Mouse (Mus musculus): ENCODE measurements at regions not wholly inside any gene's neighbourhood (a gene's known extent, or its start where the extent isn't known, plus 50 kb on each side); places are given as distances from the start of the nearest gene placed in this dataset.

GRCm38 (mm10) chr16:74517374-74517773 is 105.7 kb upstream of the Robo2 start:
- no peaks in the 10 kb centered on the region for H3K27me3 ChIP-seq (ENCODE audit: control insufficient read depth, insufficient read depth, low read length)
- no peaks in the 10 kb centered on the region for H3K4me1 ChIP-seq (ENCODE audit: control insufficient read depth, insufficient read depth, low read length)
- H3K9ac ChIP-seq (ENCODE audit: low read length): no peak overlapping the region
- H3K4me2 ChIP-seq: no peak overlapping the region
- no peak overlapping the region for H3K27ac ChIP-seq (ENCODE audit: low read depth, low read length)
- WGBS: 91% methylated on average over 4 of the region's 4 CpGs
- H3K36me3 ChIP-seq (ENCODE audit: control insufficient read depth, insufficient read depth, low read length): no peaks in the 10 kb centered on the region
- DNase-seq (ENCODE audit: low spot score, missing footprints) (no peak), ATAC-seq (ENCODE audit: low FRiP score) (no peak)
- no peaks in the 10 kb centered on the region for H3K9me3 ChIP-seq (ENCODE audit: control insufficient read depth, low read length)
- no peak overlapping the region for H3K4me3 ChIP-seq (ENCODE audit: low read depth, low read length)

DNA sequence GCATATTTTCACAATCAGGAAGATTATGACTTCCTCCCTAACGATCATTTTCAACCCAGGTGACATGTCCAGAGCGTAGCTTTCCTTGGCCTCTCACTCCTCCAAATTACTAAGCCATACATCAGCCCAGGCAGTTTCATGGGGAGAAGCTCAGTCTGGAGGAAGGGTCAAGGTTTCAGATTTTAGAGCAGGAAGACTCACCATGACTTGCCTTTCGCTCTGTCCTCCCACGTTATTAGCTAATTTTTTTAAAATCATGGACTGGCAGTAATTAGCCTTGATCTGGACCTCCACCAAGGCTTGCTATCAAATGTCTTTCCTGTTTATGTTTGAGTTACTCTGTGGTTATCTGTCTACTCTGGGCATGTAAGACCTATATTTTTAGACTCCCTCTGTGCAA is 102.9 kb upstream of the Robo2 start:
- WGBS: 80% methylated on average over 4 of the region's 4 CpGs

DNA sequence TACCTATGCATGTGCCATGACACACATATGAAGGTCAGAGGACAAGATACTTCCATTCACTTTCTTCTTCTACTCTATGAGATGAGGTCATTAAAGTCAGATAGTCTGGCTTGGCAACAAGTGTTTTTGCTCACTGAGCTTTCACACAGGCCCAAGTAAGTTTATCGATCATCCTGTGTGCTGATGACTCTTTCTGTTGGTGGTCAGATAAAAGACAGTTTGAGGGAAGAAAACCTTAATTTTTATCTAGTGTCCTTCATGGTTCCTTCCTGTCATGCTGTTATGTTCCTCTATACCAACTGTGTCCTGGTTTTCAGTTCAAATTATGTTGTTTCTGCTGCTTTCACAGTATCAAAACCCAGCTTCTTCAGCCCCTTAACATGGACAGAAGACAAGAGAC is 98.8 kb upstream of the Robo2 start:
- ATAC-seq (ENCODE audit: low FRiP score): no peak
- Histone ChIP-seq H3K9ac (ENCODE audit: low read length) (no peak overlapping the region), H3K9me3 (ENCODE audit: control insufficient read depth, low read length) (no peaks in the 10 kb centered on the region), H3K4me2 (no peak overlapping the region), H3K4me3 (ENCODE audit: low read depth, low read length) (no peak overlapping the region), H3K27ac (ENCODE audit: low read depth, low read length) (no peak overlapping the region), H3K36me3 (ENCODE audit: control insufficient read depth, insufficient read depth, low read length) (no peaks in the 10 kb centered on the region), H3K4me1 (ENCODE audit: control insufficient read depth, insufficient read depth, low read length) (no peaks in the 10 kb centered on the region), H3K27me3 (ENCODE audit: control insufficient read depth, insufficient read depth, low read length) (no peaks in the 10 kb centered on the region)
- DNase-seq (ENCODE audit: low spot score, missing footprints): no peak
- 93% methylated on average over 1 of the region's 1 CpGs for WGBS

More for the DNA sequence above, 102.9 kb upstream of the Robo2 start:
- Histone ChIP-seq H3K9me3 (ENCODE audit: control insufficient read depth, low read length) (no peaks in the 10 kb centered on the region), H3K36me3 (ENCODE audit: control insufficient read depth, insufficient read depth, low read length) (no peaks in the 10 kb centered on the region), H3K27ac (ENCODE audit: low read depth, low read length) (no peak overlapping the region), H3K9ac (ENCODE audit: low read length) (no peak overlapping the region), H3K4me2 (no peak overlapping the region), H3K4me1 (ENCODE audit: control insufficient read depth, insufficient read depth, low read length) (no peaks in the 10 kb centered on the region), H3K27me3 (ENCODE audit: control insufficient read depth, insufficient read depth, low read length) (no peaks in the 10 kb centered on the region), H3K4me3 (ENCODE audit: low read depth, low read length) (no peak overlapping the region)
- ATAC-seq (ENCODE audit: low FRiP score) (no peak), DNase-seq (ENCODE audit: low spot score, missing footprints) (no peak)

DNA sequence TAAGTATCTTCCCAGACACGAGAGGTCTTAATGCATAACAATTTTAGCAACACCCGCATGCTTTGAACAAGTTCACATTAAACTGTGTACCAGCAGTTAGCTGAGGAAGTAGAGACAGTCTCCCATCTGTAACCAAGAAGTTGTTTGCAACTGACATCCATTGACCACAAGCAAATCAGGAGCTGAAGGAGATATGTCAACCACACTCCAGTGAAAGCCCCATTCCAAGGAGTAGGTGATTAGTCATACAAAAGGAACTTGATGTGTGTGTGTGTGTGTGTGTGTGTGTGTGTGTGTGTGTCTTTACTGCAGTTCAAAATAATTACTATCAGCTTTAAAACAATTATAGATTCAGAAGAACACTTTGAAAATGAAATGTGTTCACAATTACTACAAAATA is 97.9 kb upstream of the Robo2 start:
- Histone ChIP-seq H3K9me3 (ENCODE audit: control insufficient read depth, low read length) (no peaks in the 10 kb centered on the region), H3K36me3 (ENCODE audit: control insufficient read depth, insufficient read depth, low read length) (no peaks in the 10 kb centered on the region), H3K4me2 (no peak overlapping the region), H3K4me1 (ENCODE audit: control insufficient read depth, insufficient read depth, low read length) (no peaks in the 10 kb centered on the region), H3K27me3 (ENCODE audit: control insufficient read depth, insufficient read depth, low read length) (no peaks in the 10 kb centered on the region), H3K4me3 (ENCODE audit: low read depth, low read length) (no peak overlapping the region), H3K9ac (ENCODE audit: low read length) (no peak overlapping the region), H3K27ac (ENCODE audit: low read depth, low read length) (no peak overlapping the region)
- 91% methylated on average over 2 of the region's 2 CpGs for WGBS
- ATAC-seq (ENCODE audit: low FRiP score): no peak
- no peak for DNase-seq (ENCODE audit: low spot score, missing footprints)

DNA sequence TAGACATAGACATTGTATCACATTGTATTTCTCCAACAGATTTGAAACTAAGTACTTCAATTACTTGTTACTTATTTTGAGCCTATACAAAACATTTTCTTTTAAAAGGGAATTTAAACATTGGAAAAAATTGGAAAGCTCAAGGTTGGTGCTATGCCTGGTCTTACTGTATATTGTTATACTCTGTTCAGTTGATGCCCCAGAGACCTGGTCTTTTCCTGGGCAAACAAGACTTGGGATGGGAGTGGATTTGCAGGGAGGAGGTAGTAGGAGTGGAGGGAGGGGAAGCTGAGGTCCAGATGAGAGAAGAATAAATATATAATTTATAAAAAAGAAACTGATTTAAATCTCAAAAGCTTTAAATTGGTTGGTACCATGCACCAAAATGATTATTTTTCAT is 95.1 kb upstream of the Robo2 start:
- H3K27ac ChIP-seq (ENCODE audit: low read depth, low read length): no peak overlapping the region

GRCm38 (mm10) chr16:74506173-74506709 is 94.6 kb upstream of the Robo2 start:
- Histone ChIP-seq H3K4me3 (ENCODE audit: low read depth, low read length) (no peak overlapping the region), H3K27me3 (ENCODE audit: control insufficient read depth, insufficient read depth, low read length) (no peaks in the 10 kb centered on the region), H3K4me2 (no peak overlapping the region), H3K9me3 (ENCODE audit: control insufficient read depth, low read length) (no peaks in the 10 kb centered on the region), H3K27ac (ENCODE audit: low read depth, low read length) (no peak overlapping the region), H3K9ac (ENCODE audit: low read length) (no peak overlapping the region), H3K36me3 (ENCODE audit: control insufficient read depth, insufficient read depth, low read length) (no peaks in the 10 kb centered on the region), H3K4me1 (ENCODE audit: control insufficient read depth, insufficient read depth, low read length) (no peaks in the 10 kb centered on the region)
- DNase-seq (ENCODE audit: low spot score, missing footprints) (no peak), ATAC-seq (ENCODE audit: low FRiP score) (no peak)
- WGBS: 86% methylated on average over 6 of the region's 6 CpGs

More for the DNA sequence above, 95.1 kb upstream of the Robo2 start:
- Histone ChIP-seq H3K27me3 (ENCODE audit: control insufficient read depth, insufficient read depth, low read length) (no peaks in the 10 kb centered on the region), H3K4me2 (no peak overlapping the region), H3K9me3 (ENCODE audit: control insufficient read depth, low read length) (no peaks in the 10 kb centered on the region), H3K4me3 (ENCODE audit: low read depth, low read length) (no peak overlapping the region), H3K4me1 (ENCODE audit: control insufficient read depth, insufficient read depth, low read length) (no peaks in the 10 kb centered on the region), H3K36me3 (ENCODE audit: control insufficient read depth, insufficient read depth, low read length) (no peaks in the 10 kb centered on the region), H3K9ac (ENCODE audit: low read length) (no peak overlapping the region)
- ATAC-seq (ENCODE audit: low FRiP score) (no peak), DNase-seq (ENCODE audit: low spot score, missing footprints) (no peak)

DNA sequence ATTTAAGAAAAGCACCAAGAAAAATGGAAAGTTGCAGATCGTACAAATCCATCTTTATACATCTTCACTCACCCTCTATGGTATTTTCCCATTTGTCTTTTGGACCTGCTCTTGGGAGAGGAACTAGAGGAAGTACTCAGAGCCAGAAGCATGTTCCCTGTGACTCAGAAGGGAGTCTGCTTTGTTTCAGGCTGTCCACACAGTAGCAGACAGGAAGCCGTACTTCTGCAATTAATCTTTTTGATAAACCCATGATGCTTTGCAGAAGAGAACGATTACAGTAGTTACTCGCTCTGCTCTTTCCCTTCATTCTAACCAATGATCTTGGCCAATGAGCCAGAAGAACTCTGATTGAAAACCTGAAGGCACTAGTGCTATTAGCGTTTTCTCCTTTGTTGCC is 92.8 kb upstream of the Robo2 start:
- H3K9ac ChIP-seq (ENCODE audit: low read length): no peak overlapping the region

DNA sequence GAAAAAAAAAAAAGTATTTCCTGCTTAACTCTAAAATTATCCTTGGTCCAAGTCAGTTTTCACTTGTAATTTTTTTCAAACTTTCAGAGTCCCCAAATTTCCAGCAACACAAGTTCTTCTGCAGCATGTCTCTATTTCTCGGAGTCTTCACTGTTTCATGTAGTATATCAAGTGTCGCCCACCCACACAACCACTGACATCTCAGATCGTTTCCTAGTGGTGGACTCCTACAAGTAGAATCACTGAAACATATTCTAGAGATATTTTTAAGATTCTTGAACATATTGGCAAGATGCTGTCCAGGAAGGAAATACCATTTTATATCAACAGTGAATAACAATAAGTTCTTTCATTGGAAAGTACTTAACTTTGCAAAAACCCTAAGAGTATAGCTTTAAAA is 89.1 kb upstream of the Robo2 start:
- no peaks in the 10 kb centered on the region for H3K9me3 ChIP-seq (ENCODE audit: control insufficient read depth, low read length)
- H3K27ac ChIP-seq (ENCODE audit: low read depth, low read length): no peak overlapping the region
- 88% methylated on average over 3 of the region's 3 CpGs for WGBS
- H3K4me2 ChIP-seq: no peak overlapping the region
- DNase-seq (ENCODE audit: low spot score, missing footprints) (no peak), ATAC-seq (ENCODE audit: low FRiP score) (no peak)
- H3K27me3 ChIP-seq (ENCODE audit: control insufficient read depth, insufficient read depth, low read length): no peaks in the 10 kb centered on the region
- no peaks in the 10 kb centered on the region for H3K36me3 ChIP-seq (ENCODE audit: control insufficient read depth, insufficient read depth, low read length)
- no peak overlapping the region for H3K9ac ChIP-seq (ENCODE audit: low read length)
- H3K4me1 ChIP-seq (ENCODE audit: control insufficient read depth, insufficient read depth, low read length): no peaks in the 10 kb centered on the region
- no peak overlapping the region for H3K4me3 ChIP-seq (ENCODE audit: low read depth, low read length)

More for the DNA sequence above, 92.8 kb upstream of the Robo2 start:
- WGBS: 89% methylated on average over 5 of the region's 5 CpGs
- H3K4me1 ChIP-seq (ENCODE audit: control insufficient read depth, insufficient read depth, low read length): no peaks in the 10 kb centered on the region
- H3K9me3 ChIP-seq (ENCODE audit: control insufficient read depth, low read length): no peaks in the 10 kb centered on the region
- H3K27ac ChIP-seq (ENCODE audit: low read depth, low read length): no peak overlapping the region
- H3K4me3 ChIP-seq (ENCODE audit: low read depth, low read length): no peak overlapping the region
- ATAC-seq (ENCODE audit: low FRiP score) (no peak), DNase-seq (ENCODE audit: low spot score, missing footprints) (no peak)
- no peak overlapping the region for H3K4me2 ChIP-seq
- no peaks in the 10 kb centered on the region for H3K27me3 ChIP-seq (ENCODE audit: control insufficient read depth, insufficient read depth, low read length)
- no peaks in the 10 kb centered on the region for H3K36me3 ChIP-seq (ENCODE audit: control insufficient read depth, insufficient read depth, low read length)

DNA sequence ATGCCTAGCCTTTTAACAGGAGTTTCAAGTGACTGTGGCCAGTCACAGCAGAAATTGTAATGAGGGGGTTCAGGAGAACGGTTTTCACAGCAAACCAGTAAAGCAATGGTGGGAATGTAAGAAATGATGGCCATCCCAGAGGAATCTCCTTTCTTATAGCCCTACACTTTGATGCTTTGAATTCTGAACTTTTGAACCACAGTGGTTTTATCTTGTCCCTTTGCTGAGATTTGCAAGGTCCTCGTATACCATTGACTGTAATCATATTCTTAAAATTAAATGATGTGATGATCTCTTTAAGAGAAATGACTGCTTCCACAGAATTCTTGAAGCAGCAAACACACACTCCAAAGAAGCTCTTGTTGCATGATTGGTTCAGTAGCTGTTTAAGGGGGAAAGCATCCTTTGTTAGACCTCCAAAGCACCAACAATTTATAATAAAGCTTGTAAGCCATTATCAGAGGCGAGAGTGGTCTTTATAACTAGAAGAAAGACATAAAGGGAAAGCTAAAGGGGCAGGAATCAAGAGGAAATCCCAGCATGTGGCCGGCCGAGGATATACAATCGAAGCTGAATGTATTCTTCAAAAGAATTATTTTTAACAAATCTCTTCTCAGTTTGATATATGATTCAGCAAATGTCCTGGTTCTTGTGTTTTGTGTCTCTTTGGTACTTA is 56.3 kb upstream of the Robo2 start:
- WGBS: 40% methylated on average over 6 of the region's 6 CpGs
- H3K9me3 ChIP-seq (ENCODE audit: control insufficient read depth, low read length): no peaks in the 10 kb centered on the region
- H3K36me3 ChIP-seq (ENCODE audit: control insufficient read depth, insufficient read depth, low read length): no peaks in the 10 kb centered on the region
- ATAC-seq (ENCODE audit: low FRiP score) (no peak), DNase-seq (ENCODE audit: low spot score, missing footprints) (no peak)
- no peak overlapping the region for H3K9ac ChIP-seq (ENCODE audit: low read length)
- H3K4me1 ChIP-seq (ENCODE audit: control insufficient read depth, insufficient read depth, low read length): no peaks in the 10 kb centered on the region
- H3K27me3 ChIP-seq (ENCODE audit: control insufficient read depth, insufficient read depth, low read length): no peaks in the 10 kb centered on the region
- no peak overlapping the region for H3K4me2 ChIP-seq
- no peak overlapping the region for H3K4me3 ChIP-seq (ENCODE audit: low read depth, low read length)
- H3K27ac ChIP-seq (ENCODE audit: low read depth, low read length): no peak overlapping the region

Data from midbrain, embryonic 11.5 days (tissue).